Mouse (Mus musculus): ENCODE data around the gene Nvl.

Nvl gene

GRCm38 (mm10) chr1:181064648-181065047 is 79.4 kb downstream of the Nvl start:
- DNase-seq = peak; percentile 16

DNA sequence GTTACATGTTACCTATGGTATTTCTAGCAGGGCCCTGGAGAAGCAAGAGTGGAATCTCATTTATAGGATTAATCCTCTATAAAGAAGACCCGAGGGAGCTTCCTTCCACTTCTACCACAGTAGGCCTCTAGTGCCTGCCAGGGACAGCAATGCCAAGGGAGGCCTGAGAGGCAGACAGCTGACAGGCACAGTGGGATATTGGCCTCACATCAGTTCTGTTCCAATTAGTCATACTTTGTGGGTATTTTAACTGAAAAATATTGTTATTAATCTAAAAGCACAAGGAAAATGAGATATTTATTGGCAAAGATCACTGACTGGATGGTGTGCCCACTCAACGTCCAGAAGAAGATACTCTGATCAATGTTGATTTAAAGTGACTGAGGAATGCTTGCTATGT is 80.0 kb downstream of the Nvl start:
- DNase-seq = peak; percentile 59

DNA sequence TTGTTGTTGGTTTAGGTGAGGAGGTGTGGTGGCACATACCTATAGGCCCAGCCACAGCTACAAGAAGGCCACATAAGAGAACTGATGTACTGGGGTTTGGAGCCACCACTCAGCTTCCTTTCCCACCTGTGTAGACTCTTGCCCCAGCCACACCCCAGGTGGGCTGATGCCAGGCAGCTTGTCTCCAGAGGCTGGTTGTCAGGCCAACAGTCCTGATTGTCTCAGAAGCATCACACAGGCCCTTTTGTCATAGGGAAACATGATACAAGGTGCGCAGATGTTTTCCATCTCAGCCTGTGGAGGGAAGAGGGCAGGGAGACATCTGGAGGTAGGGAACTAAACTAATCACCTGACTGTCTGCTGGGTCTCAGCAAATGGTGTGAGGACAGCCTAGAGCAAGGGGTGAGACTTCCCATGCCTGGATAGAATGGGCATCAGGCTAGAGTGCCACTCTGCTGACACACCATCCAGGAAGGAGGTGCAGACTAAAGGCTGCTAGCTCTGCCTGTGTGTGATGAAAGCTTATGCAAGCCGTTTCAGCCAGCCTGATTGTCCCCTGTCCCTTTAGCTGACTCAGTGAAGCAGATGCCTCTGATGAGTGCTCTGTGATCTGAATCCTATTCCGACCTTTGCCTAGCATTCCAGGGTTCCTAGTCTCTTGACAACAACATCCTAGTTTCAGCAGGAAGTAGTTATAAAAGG is 82.1 kb downstream of the Nvl start:
- DNase-seq = no peak

DNA sequence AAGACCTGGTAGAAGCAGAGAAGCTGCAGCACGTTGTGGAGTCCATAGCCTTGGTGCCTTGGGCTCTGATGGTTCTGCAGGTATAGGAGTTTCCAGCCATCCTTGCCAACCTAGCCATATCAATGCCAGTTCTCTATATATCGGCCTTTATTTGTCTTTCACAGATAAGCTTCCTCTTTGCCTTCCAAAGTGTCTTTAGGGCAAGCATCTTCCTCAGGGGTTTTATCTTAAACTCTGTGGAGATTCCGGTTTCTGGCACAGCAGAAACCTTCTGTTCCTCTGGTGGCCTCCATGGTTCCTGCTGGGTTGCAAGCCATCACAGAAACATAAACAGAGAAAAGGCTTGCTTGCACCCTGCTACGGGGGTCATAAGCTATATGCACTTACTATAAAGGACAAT is 91.1 kb downstream of the Nvl start:
- no peak for DNase-seq

GRCm38 (mm10) chr1:181050937-181051336 is 93.1 kb downstream of the Nvl start, which contains the start of gene 9130409I23Rik:
Gene 9130409I23Rik, plus strand, starts transcription at chr1:181051237.
- no peak for DNase-seq

DNA sequence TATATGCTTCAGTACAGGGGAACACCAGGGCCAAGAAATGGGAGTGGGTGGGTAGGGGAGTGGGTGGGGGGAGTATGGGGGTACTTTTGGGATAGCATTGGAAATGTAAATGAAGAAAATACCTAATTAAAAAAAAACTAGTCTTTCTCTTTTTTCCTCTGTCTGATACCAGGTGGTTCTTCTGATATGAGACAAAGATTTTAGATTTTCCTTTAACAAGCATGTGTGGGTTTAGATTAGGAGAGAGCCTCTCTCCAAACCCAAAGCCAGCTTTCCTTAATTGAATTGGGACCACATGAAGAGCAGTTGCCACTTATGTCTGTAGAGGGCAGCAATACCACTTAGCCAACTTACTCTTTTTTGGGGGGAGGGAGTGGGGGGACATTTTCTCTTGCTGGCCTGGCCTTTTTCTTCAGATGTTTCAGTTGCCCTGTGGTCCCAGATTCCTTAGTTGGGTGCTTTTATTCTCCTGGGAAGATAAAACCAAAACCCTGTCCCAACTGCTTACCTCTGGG is 94.6 kb downstream of the Nvl start:
- DNase-seq = no peak

DNA sequence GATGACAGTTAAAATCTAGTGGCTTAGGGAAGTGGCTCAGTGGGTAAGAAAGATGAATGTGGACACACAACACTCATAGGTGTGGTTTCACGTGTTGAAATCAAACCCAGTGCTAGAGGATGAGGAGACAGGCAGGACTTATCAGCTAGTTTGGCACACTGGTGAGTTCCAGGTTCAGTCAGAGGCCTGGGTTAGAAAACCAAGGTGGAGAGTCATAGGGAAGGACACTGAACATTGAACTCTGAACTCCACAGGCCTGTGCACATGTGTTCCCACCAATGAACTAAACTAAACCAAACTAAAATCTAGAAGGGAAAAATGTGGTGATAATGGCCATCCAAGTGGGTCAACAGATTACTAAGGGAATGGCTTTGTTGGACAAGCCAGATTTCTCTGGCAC is 96.5 kb downstream of the Nvl start:
- no peak for DNase-seq

DNA sequence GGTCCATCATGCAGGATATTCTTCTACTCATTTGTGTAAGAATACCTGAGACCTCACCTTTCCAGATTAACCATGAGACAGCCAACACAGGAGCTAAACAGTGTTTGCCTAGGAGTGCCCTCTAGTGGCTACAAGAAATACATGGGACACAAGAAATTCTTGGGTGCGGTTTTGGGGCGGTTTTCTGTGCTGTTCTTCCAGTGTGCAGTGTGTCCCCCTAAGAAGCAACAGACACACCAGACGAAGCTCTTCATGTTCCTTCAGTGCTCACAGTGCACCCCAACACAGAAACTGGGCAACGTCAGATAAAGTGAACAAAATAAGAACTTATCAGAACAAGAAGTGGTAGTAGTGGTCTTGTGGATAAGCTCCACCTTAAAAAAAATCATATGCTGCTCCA is 104.4 kb downstream of the Nvl start:
- no peak for DNase-seq

- no peak for DNase-seq
These were observed 106.4 kb downstream of the Nvl start for GRCm38 (mm10) chr1:181037623-181038022.

Data from cerebellum, adult 11-12 months (tissue).